Mouse (Mus musculus): ENCODE measurements at regions not wholly inside any gene's neighbourhood (a gene's known extent, or its start where the extent isn't known, plus 50 kb on each side); places are given as distances from the start of the nearest gene placed in this dataset.

- no peak for TF ChIP-seq CTCF (IDR thresholded peaks at IDR 0.05; ENCODE audit: low read depth, low read length)
- TF ChIP-seq GATA1 (IDR thresholded peaks at IDR 0.05; ENCODE audit: borderline replicate concordance, low read length), result no peak
- TF ChIP-seq GATA2 (IDR thresholded peaks at IDR 0.05; ENCODE audit: borderline replicate concordance, low read depth, low read length), result no peak
- no peak for TF ChIP-seq POLR2AphosphoS5 (IDR thresholded peaks at IDR 0.05; ENCODE audit: insufficient replicate concordance, low read depth, low read length)
Observed at GRCm38 (mm10) chr11:32946481-32947001, 122.1 kb upstream of the Smim23 start.

All from G1E (cell line).